In the genomic region with DNA sequence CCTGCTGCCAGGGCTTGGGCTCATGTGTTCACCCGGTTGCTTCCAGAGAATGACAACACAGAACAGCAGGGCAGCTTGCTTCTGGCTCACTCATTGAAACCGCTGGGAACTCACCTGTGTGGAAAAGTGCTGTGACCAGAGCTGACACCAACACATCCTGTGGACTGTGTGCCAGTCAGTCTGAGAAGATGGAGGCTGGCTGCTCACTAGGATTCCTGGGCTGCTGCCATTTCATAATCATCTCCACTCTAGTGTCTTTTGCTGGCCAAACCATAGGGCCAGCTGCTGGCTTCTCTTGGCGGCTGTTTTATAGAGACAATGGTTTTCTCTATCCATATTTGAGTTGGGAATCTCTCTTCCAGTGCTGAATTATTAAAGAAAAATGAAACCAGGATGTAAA, we compare ENCODE assay signal across 14 mouse cellular contexts.
"Had no signal": no experiment of that assay in that cellular context is flagged by ENCODE, and none has a peak within 500 bp of the region (broad histone marks: within the 10 kb centered on the region; RNA-seq: fewer than 3 reads in every experiment).

No protein-coding gene starts in this region.

- H3K4me2 ChIP-seq: limb, embryonic 13.5 days; neural tube, embryonic 13.5 days; stomach, embryonic 15.5 days had no signal

- H3K9ac ChIP-seq: limb, embryonic 13.5 days; liver, embryonic 14.5 days; neural tube, embryonic 13.5 days; stomach, embryonic 15.5 days had no signal

- H3K4me3 ChIP-seq: limb, embryonic 13.5 days; neural tube, embryonic 13.5 days; stomach, embryonic 15.5 days had no signal

- H3K9me3 ChIP-seq: limb, embryonic 13.5 days; neural tube, embryonic 13.5 days; stomach, embryonic 15.5 days had no signal

- H3K27ac ChIP-seq: kidney, postnatal 0 days; limb, embryonic 13.5 days; liver, embryonic 14.5 days; neural tube, embryonic 13.5 days; stomach, embryonic 15.5 days had no signal

- H3K36me3 ChIP-seq: limb, embryonic 13.5 days; neural tube, embryonic 13.5 days; stomach, embryonic 15.5 days had no signal

- H3K4me1 ChIP-seq: limb, embryonic 13.5 days; neural tube, embryonic 13.5 days; stomach, embryonic 15.5 days had no signal

- H3K27me3 ChIP-seq: limb, embryonic 13.5 days; neural tube, embryonic 13.5 days; stomach, embryonic 15.5 days had no signal

- DNase-seq: kidney, adult 9 months; kidney, postnatal 36 days; layer of hippocampus, adult 9-11 months; layer of hippocampus, postnatal 36 days; lung, adult 18-20 months; midbrain, embryonic 14.5 days; right cerebral cortex, postnatal 14 days; thymus, adult 2 months; thymus, postnatal 25 days had no signal
